Mouse (Mus musculus) cerebellum, adult 11 months (tissue): Measurements from ENCODE around the gene Hopx.

ENCODE experiments used
- DNase-seq: peaks from one replicate; pipeline ENCODE4 v3.0.0; 2022

The Hopx gene

DNA sequence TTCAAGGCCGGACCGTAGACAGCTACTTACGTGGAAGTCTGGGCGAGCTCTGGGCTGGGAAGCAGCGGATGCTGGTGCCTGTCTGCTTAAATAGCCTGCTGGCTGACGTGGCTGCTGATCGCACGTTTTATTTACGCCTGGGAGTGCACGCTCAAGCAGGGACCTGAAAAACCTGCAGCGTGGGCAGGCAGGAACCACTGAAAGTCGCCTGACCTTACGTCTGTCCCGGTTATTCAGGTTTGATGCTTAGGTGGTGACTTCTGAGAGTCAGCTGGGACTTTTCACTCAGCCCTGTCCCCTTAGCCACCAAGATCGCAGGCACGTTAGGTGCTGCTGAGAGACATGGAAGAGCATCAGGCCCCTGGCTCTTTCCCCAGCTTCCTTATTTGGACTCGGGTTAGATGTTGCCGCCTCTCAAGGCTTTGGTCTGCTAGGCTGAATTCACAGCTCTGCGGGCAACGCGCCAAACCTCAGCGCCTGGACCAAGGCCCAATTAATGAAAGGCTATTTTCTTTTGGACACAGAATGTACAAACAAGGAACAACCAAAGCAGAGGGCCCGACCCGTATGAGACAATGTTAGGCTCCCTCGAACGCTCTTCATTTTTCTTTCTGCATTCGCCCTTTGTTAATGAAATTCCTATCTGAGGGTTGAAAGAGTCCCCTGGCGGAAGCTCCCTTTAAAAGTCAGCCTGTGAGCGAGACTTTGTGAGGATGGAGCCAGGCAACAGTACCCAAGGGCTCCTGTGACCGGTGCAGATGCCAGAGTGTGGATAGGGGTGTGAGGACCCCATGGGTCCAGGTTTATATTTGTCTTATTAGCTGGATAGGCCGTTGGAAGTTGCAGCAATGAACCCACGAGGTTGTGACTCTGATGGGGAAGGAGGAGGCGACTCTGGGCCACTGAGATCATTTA, at the start of gene Hopx:
Gene Hopx, minus strand, starts transcription at position 305 of the 915 bp plus-strand sequence.
- DNase-seq, result peak; percentile 22

DNA sequence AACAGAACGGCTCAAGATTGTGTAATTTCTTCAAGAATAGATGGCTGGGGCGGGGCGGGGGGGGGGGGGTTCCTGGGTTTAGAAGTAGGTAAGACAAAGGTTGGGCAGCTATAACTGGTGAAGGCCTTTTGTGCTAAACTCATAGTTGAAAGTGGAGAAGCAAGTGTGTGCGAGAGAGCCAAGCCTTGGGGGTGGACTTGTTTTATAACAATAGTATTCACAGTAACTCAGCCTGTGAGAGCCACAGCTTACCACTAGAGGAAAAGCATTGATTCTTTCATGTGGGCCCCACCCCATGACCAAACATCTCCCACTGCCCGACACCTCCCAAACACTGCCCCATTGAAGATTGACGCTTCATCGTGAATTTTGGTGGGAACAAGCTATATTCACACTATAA, 48.7 kb upstream of the Hopx start:
- no peak for DNase-seq

DNA sequence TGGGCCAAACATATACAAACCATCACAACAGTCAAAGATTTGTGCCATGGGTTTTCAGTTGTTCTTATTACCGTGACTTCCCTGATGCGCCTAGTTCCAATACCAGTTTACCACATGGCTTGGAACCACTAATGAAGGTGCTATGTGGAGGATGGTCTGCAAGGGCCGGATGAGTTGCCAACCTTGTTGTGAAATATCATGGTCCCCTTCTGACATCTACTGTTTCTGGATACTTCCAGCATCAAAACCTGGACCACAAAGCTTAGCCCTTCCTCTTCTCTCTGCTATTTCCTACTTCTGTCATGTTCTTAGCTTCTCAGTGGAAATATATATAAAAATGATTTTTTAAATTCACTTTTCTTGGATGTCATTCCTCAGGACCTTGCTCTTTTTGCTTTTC, 47.6 kb upstream of the Hopx start:
- no peak for DNase-seq

DNA sequence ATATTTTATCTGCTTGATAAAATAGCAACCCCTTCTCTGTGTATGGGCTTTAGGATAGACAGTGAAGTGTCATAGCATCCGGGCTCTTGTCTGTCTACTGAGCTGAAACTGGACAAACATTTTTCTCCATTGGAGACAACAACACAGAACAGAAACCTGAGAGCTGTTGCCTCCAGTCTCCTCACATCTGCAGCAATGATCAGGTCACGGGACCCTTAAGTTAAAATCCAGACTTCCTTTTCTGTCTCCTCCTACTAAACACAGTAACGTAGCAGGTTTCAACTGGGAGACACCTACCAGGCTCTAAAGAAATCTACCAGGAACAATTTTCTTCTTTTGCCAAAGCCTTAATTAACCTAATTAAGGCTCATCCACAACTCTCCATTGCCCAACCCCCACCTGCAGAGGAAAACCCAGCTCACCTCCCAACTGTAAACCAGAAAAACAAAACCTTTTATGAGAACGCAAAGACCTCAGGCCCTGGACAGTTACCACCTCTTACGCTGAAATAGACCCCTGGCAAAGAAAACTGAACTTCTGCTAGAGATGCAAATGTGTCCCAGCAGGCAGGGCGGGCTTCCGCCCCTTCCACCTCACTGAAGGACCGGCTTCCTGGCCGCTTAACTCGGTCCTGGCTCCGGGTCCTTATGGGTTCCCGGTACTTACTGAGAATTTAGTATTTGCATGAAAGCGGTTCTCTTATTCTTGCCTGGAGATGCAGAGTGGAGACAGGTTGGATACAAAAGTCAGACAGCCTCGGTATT, 43.0 kb upstream of the Hopx start:
- DNase-seq, result no peak

DNA sequence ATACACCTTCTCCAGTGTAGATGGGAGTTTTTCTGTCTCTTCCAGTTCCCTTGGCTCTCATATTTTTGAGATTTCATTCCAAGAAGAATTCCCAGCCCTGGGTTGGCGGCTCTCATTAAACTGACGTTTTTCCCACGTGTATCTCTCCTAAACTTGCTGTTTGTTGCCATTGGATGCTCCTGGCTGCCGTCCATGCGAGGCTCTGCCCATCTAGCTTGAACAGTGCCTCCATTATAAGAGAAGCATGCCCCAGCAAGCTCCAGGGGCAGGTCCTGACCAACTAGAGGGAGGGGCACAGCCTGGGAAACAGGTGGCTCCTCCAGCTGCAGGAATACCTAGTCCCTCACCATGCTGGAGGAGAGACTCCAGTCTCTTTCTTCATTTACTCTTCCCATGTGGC, 42.0 kb upstream of the Hopx start:
- DNase-seq, result no peak

DNA sequence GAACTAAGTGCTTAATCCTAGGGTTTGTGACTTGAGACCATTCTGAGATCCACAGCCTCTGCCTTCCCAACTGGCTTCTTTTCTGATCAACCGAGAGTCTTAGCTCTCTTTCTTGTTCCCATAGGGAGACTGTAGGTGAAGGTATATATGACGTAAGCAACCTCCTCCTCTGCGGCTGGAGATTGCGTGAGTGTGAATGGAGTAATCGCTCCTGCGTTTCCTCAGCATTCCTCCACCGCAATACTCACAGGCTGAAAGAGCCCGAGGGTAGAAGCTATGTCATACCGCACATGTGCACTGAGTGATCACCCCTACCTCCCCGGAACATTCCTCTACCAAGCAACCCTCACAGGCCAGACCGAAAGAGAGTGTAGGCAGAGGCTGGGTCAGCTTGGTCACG, 40.6 kb upstream of the Hopx start:
- DNase-seq, result no peak

DNA sequence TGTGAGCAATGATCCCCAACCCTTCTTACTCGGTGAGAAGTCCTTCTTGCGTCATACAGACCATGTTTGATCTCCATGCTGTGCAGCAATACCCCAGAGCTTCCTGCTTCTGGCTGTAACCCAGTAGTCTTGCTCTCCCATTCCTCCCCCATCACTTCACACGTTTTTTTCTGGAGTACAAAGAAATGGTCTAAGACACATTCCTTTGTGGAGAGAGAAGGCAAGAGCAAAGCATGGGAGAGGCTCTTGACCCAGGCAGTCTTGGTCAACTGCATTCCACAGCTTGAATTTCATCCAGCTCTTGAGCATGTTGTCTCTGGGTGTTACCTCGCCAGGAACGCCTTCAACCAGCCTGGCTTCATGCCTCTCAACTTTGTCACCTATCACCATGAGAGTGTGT, 39.9 kb upstream of the Hopx start:
- no peak for DNase-seq

DNA sequence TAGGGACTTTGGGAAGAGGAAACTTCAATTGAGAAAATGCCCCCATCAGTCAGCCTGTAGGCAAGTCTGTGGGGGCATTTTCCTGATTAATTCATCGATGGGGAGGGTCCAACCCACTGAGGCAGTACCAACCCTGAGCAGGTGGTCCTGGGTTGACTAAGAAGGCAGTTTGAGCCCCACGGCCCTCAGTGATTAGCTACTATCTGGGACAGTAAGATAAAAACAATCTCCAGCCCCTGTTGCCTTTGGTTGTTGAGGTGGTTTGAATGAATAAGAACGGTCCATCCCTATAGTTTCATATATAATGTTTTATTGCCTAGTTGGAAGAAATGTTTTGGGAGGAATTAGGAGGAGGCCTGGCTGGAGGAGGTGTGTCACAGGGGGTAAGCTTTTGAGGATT, 36.8 kb upstream of the Hopx start:
- DNase-seq, result no peak

DNA sequence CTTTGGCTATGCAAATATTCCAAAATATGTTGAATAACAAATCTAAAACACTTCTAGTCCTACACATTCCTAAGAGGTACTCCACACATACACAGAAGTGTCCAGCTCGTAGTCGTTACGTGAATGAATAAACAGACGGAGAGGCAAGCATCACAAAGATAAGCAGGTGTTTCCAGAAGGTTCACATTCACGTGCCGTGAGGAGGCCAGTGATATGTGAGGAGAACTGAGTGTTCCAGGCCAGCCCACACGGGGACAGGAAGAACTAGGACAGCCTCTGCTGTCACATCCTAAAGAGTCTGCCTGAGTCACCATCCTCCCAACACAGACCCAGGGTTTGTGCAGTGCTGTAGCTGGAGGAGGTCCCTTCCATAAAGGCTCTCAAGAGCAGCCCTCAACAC, 36.2 kb upstream of the Hopx start:
- no peak for DNase-seq

DNA sequence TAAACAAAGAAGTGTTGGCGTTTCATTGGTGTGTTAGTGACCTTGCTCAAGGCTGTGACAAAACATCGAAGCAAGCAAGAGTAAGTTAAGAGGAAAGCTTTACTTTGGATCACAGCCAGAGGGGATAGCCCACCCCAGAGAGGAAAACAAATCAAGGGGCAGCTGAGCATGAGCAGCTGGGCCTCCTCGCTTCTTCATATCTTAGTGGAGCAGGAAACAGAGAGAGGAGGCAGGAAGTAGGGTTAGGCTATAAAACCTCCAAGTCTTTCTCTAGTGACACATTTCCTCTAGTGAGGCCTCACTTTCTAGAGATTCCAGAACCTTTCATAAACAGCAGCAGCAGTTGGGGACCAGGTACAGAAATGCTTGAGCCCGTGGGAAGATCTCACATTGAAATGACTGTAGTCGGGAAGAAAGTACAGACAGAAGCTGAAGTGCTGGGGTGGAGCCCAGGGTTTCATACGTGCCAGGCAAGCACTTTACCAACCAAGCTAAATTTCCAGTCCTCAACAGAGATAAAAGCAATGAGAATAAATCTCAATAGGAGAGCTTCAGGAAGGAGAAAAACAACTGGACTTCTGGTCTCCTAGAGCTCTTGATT, 33.2 kb upstream of the Hopx start:
- no peak for DNase-seq

DNA sequence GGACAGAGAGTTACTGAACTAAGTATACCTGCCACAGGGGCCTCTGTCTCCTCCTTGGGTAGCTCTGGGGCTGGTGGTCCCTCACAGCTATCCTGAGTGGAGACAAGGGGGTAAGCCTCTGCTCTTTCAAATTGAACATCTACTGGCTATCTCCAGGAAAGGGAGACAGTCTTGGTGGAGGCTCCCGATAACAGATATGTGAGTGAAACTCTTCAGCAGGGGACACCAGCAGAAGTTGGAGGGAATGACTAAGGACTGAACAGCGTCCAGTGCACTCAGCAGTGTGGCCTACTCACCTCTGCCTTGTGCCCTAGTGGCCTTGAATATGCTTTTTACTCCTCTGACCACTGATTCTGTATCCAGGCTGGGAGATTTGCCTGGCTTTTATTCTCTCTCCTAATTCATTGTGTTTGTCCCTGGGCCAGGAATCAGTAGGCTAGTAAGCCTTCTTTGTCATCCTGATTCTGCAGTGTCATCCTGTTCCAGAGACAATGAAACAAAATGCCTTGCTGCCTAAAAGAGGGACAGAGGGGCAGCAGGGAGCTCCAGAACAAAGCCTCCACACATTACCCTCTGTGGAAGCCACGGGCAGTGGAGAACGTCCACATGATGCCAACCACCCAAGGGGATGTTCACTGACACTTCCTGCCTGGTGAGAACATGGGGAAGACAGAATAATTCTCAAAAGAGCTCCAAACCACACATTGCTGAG, 31.7 kb upstream of the Hopx start:
- DNase-seq, result no peak

DNA sequence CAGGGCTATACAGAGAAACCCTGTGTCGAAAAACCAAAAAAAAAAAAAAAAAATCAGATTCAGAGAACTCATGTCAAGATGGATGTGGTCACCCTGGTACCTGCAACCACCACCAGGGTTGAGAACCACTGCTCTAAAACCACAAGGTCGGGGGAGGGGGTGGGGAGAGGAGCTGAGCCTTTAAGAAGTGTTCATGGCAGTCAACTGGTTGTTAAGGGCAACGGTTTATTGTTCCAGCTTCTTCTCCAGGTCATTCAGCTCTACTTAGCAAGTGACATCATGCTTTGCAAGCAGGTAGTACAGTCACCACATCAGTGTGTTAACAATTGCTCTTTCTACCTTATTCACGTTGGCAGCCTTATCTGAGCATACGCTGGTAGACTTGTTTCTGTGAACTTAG, 29.7 kb upstream of the Hopx start:
- no peak for DNase-seq

DNA sequence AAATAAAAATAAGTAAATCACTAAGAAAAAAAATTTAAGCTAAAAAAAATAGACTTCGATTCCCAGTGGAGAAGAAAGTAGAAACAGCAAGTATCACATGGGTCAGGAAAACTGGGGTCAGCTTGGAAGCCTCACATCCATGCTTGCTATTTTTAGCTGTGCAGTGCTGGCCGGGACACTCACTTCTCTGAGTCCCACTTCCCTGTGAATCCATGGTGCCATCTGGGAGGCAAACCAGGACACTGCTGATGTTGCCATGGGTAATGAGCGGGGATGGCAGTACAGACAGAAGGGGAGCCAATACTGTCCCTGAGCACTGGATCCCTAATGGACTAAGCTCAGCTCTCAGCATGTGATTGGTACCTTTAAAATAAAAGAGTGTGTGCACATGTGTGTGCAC, 28.2 kb upstream of the Hopx start:
- no peak for DNase-seq

DNA sequence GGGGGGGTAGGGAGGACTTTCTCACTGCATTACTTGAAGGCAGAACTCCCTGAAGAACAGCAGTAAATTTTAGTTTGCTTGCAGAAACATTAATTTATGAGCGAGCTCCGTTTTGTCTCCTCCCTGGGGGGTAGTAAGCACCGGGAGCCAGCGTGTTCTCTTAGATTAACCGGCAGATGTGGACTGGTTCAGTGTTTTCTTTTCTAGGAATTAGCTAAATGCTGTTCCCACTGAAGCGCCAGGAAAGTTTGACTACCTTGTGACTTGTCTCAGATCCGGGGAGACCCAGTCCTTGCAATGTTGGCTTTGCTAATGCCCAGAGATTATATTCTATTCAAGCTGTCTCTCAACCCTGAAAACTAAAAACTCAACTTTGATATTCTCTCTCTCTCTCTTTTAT, 26.4 kb upstream of the Hopx start:
- no peak for DNase-seq

DNA sequence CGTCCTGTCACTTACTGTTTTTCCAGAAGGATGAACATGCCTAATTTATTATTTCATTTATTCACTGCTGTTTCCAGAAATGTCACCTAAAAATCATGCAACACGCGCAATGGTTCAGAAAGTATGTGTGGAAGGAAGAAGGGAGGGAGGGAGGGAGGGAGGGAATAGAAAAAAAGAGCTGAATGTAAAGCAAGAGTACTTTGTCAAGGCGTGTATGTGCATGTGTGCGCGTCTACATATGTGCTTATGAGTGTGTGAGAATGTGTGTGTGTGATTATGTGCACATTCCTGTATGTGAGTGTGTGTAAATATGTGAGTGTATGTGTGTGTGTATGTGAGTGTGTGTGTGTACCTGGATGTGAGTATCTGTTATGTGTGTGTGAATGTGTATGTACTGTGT, 25.9 kb upstream of the Hopx start:
- DNase-seq, result no peak

DNA sequence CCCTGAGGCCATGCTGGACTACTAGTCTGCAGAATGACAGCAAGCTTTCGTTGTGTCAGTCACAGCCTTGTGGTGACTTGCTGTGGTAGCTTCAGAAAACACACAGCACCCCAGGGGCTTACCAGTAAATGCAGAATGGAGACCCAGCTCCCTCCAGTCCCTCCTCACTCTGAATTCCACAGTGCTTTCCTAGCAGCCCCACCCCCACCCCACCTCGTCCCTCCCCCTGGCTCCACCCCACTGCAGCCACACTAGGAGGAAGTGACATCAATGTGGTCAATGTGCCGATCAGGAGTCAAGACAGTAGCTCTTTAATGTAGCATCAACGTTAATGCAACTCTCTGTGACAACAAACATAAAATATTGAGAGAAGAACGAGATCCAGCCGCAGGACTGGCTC, 25.2 kb upstream of the Hopx start:
- no peak for DNase-seq

DNA sequence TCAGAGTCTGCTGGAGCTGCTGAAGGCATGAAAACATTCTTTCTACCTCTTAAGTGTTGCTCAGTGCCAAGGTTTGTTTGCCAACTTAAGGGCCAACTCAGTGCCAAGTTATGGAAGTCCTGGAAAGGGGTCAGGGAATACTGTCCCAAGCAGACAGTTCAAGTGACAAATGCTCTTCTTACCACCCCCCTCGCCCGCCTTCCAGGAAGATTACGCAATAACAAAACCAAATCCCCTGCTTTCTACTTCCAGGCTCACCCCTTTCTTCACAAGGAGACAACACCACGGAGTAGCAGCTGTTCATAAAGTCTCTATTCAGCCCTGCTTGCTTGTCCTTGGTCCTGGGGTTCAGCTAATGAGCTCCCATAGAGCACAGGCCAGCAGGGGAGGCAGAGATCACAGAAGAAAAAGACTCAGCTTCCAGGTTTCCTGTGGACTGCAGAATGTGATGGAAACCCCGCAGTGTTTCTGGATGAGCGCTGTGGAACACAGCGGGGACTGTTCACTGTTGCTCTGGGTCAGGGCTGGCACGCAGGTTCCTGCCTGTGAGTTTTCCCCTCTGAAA, 22.9 kb upstream of the Hopx start:
- DNase-seq, result peak; percentile 9

DNA sequence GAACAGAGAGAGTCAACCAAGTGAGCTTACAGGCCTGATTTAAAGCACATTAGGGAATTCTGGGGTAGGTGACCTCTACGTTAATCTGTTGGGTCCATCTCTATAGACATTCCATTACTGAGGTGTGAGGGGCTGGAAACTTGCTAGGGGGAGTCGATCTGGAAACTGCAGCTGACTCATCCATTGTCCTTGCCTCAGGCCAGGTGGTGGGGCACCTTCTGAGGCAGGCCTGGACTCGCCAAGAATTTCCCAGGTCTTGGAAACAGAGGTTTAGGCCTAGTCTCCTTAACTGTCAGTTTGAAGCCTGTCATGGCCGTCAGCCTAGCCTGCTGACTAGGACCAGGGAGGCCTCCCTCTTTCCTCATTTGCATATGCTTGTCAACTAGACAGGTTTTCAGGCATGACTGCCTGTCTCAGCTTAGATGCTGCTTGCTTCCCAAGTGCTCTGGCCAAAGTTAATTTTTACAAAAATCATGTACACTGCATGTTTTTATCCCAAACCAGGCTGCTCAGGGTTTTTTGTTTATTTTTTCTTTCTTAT, 21.8 kb upstream of the Hopx start:
- DNase-seq, result no peak

DNA sequence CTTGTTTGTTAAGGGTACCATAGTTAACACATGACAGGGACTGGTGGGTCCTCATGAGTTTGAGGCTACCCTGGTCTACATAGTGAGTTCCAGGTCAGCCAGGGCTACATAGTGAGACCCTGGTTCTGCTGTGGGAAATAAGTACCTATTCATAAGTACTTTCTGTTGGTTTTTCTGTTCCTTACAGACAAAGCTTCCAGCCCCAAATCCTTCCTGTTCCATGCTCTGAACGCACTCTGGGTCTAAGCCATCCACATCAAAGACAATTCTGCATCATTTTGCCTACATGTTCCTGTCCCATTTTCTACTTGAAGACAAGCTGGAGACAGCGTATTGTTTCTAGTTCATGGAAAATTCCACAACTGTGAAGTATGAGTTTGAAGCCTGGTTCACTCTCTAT, 20.0 kb upstream of the Hopx start:
- no peak for DNase-seq

DNA sequence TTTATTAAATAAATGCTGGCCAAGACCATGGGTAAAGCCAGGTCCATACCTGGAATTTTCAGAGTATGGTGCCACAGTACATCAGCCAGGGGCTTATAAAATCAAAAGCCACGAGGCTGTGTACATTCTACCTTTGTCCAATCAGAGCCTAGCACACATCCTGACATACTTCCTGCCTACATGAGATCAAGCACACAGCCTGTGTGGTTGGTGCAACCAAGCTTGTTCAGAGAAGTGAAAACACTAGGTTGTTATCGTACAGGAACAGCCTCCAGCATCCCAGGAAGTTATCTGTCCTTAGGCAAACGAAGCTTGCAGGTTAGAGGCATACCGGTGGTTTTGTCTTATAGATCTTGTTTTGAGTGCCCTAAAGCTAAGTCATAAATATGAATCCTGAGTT, 19.5 kb upstream of the Hopx start:
- no peak for DNase-seq

DNA sequence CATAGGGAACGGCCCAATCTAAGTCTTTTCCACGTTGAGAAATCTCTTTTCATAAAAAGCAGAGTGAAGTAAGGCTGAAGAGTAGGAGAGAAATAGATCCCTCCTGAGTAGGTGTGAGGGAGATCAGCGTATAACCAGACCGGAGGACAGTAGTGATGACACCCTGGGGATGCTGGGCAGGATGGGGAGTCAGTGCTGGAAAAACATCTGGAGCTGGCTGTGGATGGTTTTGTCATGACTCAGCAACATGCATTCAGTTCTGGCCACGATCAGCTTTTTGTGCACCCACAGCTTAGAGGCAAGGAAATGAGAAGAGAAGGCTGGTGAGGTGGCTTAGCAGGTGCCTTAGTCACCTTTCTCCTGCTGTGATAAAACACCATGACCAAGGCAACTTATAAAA, 19.0 kb upstream of the Hopx start:
- no peak for DNase-seq

DNA sequence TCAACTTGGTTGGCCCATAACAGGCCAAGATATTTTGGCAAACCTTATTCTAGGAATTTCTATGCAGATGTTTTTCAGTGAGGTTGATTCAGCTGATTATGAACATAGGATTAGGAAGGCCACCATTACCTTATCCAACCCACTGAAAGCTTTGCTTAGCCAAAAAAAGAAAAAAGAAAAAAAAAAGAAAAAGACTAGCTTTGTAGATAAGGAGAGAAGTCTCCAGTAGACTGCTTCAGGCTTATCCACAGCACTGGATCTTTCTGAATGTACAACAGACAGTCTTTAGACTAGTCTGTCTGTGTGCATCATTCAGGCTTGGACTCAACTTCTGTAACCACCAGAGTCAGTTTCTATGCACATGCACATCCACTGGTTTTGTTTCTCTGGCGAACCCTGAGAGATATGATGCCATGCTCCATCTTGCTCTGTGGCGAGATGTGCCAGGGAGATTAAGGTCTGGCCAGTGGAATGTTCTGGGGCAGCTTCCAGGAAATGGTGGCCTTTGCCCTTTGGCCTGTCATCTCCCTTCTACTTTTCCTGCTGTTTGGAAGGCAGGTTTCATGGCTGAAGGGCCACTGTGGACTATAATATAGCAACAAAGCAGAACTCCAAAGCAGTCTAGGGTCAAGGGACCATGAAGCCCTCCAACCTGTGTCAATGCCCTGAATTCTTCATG, 17.7 kb upstream of the Hopx start:
- DNase-seq, result no peak
